ENCODE assay signal across 14 mouse cellular contexts in the genomic region with DNA sequence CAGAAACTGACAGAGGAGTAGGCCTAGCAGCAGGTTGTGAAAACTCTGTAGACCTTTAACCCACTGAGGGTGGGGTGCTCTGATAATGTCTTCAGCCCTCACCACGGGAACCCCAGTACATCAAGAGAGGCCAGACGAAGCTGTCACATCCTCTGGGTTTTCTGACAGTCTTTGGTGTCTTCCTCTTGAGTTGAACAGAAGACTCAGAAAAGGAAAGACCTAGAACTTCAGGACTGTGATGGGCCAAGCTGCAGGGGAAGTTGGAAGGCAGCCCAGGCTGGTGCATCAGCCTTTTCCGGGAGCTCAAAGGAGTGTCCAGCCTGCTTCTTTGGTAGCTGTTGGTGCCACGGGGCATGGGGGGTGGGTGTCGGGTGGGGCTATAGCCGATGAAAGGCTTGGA. TPM values are rescaled to one million over a fixed set of nuclear protein-coding genes. Genes with fewer than 3 reads are reported as not detected.
DNase-seq lines count a peak whose midpoint lies in the region; ATAC-seq and TF ChIP-seq lines count a peak whose summit lies in the region.
"Had no signal": no experiment of that assay in that cellular context is flagged by ENCODE, and none has a peak within 500 bp of the region (broad histone marks: within the 10 kb centered on the region; RNA-seq: fewer than 3 reads in every experiment).

No protein-coding gene starts in this region.

- H3K4me2 ChIP-seq in intestine, postnatal 0 days (replicated peaks; ENCODE audit: low read depth) = no peak overlapping the region
- no peak overlapping the region for H3K4me2 ChIP-seq in intestine, embryonic 15.5 days (replicated peaks)
- no peak overlapping the region for H3K4me2 ChIP-seq in midbrain, embryonic 13.5 days (replicated peaks)
- no peak overlapping the region for H3K4me2 ChIP-seq in midbrain, embryonic 14.5 days (ENCODE audit: low read length)
- H3K4me2 ChIP-seq: embryonic facial prominence, embryonic 13.5 days; forebrain, embryonic 12.5 days; liver, embryonic 12.5 days had no signal

- no peaks in the 10 kb centered on the region for H3K27me3 ChIP-seq in intestine, postnatal 0 days (replicated peaks; ENCODE audit: control insufficient read depth, insufficient read depth, low read length)
- no peaks in the 10 kb centered on the region for H3K27me3 ChIP-seq in intestine, embryonic 15.5 days (replicated peaks)
- H3K27me3 ChIP-seq in midbrain, embryonic 13.5 days = peaks cover 26% of the 10 kb centered on the region
- H3K27me3 ChIP-seq in midbrain, embryonic 14.5 days (ENCODE audit: control insufficient read depth, insufficient read depth, low read length) = peaks cover 20% of the 10 kb centered on the region; the same call in 1 of the 2 replicates

- no peaks in the 10 kb centered on the region for H3K9me3 ChIP-seq in intestine, postnatal 0 days (ENCODE audit: control insufficient read depth)
- H3K9me3 ChIP-seq in intestine, embryonic 15.5 days = no peaks in the 10 kb centered on the region
- no peaks in the 10 kb centered on the region for H3K9me3 ChIP-seq in midbrain, embryonic 13.5 days
- H3K9me3 ChIP-seq in midbrain, embryonic 14.5 days (ENCODE audit: control insufficient read depth, low read length) = no peaks in the 10 kb centered on the region
- H3K9me3 ChIP-seq: embryonic facial prominence, embryonic 13.5 days; forebrain, embryonic 12.5 days; heart, embryonic 10.5 days; liver, embryonic 12.5 days had no signal

- no peak overlapping the region for H3K9ac ChIP-seq in intestine, postnatal 0 days (ENCODE audit: low read depth, low read length)
- no peak overlapping the region for H3K9ac ChIP-seq in intestine, embryonic 15.5 days
- H3K9ac ChIP-seq in midbrain, embryonic 13.5 days (replicated peaks) = no peak overlapping the region
- no peak overlapping the region for H3K9ac ChIP-seq in midbrain, embryonic 14.5 days (replicated peaks; ENCODE audit: low read length)
- H3K9ac ChIP-seq: embryonic facial prominence, embryonic 13.5 days; forebrain, embryonic 12.5 days; liver, embryonic 12.5 days had no signal

- 0 out of 2 replicates have a peak, but pooled peaks cover 7% of the 10 kb centered on the region for H3K4me1 ChIP-seq in intestine, postnatal 0 days (replicated peaks; ENCODE audit: control insufficient read depth, insufficient read depth, low read length)
- peaks cover 15% of the 10 kb centered on the region for H3K4me1 ChIP-seq in intestine, embryonic 15.5 days (replicated peaks)
- peaks cover under 1% of the 10 kb centered on the region; the same call in 1 of the 2 replicates for H3K4me1 ChIP-seq in midbrain, embryonic 13.5 days (replicated peaks)
- no peaks in the 10 kb centered on the region for H3K4me1 ChIP-seq in midbrain, embryonic 14.5 days (ENCODE audit: control insufficient read depth, insufficient read depth, low read length)

- H3K4me3 ChIP-seq in intestine, postnatal 0 days (ENCODE audit: low read depth, low read length) = no peak overlapping the region
- no peak overlapping the region for H3K4me3 ChIP-seq in intestine, embryonic 15.5 days (replicated peaks)
- H3K4me3 ChIP-seq in midbrain, embryonic 13.5 days (replicated peaks) = no peak overlapping the region
- no peak overlapping the region for H3K4me3 ChIP-seq in midbrain, embryonic 14.5 days (replicated peaks; ENCODE audit: low read depth, low read length)
- H3K4me3 ChIP-seq: embryonic facial prominence, embryonic 13.5 days; forebrain, embryonic 12.5 days; heart, embryonic 10.5 days; liver, embryonic 12.5 days had no signal

- H3K36me3 ChIP-seq in intestine, postnatal 0 days (ENCODE audit: control insufficient read depth, insufficient read depth) = peaks cover 31% of the 10 kb centered on the region
- H3K36me3 ChIP-seq in intestine, embryonic 15.5 days = no peaks in the 10 kb centered on the region; the same call in 1 of the 2 replicates
- H3K36me3 ChIP-seq in midbrain, embryonic 13.5 days = no peaks in the 10 kb centered on the region
- H3K36me3 ChIP-seq in midbrain, embryonic 14.5 days (ENCODE audit: control insufficient read depth, insufficient read depth, low read length) = no peaks in the 10 kb centered on the region
- H3K36me3 ChIP-seq: embryonic facial prominence, embryonic 13.5 days; forebrain, embryonic 12.5 days had no signal

- H3K27ac ChIP-seq in intestine, postnatal 0 days (ENCODE audit: low read depth, low read length) = peak overlapping the region; percentile 51
- no peak overlapping the region for H3K27ac ChIP-seq in intestine, embryonic 15.5 days
- no peak overlapping the region for H3K27ac ChIP-seq in midbrain, embryonic 13.5 days
- H3K27ac ChIP-seq in midbrain, embryonic 14.5 days (replicated peaks; ENCODE audit: low read depth, low read length) = no peak overlapping the region
- H3K27ac ChIP-seq: embryonic facial prominence, embryonic 13.5 days; forebrain, embryonic 12.5 days; heart, embryonic 10.5 days; liver, embryonic 12.5 days had no signal

- WGBS in intestine, postnatal 0 days = 57% methylated on average over 6 of the region's 6 CpGs
- 81% methylated on average over 6 of the region's 6 CpGs for WGBS in intestine, embryonic 15.5 days
- WGBS in midbrain, embryonic 13.5 days = 86% methylated on average over 6 of the region's 6 CpGs
- 84% methylated on average over 6 of the region's 6 CpGs for WGBS in midbrain, embryonic 14.5 days

- TF ChIP-seq CTCF in intestine, postnatal 0 days (IDR thresholded peaks at IDR 0.05; ENCODE audit: low read depth) = no peak

- peak; percentile 72 for DNase-seq in CD4-positive, CD25-positive, alpha-beta regulatory T cell, adult 2 months (ENCODE audit: low read depth, low spot score)
- no peak for DNase-seq in testis, postnatal 10 days (ENCODE audit: low spot score)
- no peak for DNase-seq in midbrain, embryonic 14.5 days
- DNase-seq: kidney, adult 18-20 months; right cerebral cortex, postnatal 14 days had no signal

- no peak for ATAC-seq in intestine, postnatal 0 days
- ATAC-seq in intestine, embryonic 15.5 days = no peak
- ATAC-seq in activated CD4-positive, CD25-positive, alpha-beta regulatory T cell, adult 4 months = peak; percentile 22
- ATAC-seq in inflammation-experienced regulatory T-cells, adult 6 months = peak; percentile 44
- no peak for ATAC-seq in midbrain, embryonic 13.5 days
- no peak for ATAC-seq in midbrain, embryonic 14.5 days (ENCODE audit: low FRiP score, low TSS enrichment)
- ATAC-seq: liver, embryonic 12.5 days had no signal

RNA-seq across cellular contexts. Expression of gene Dusp5, which starts 6.5 kb away (rescaled TPM):
- polyA plus RNA-seq in intestine, postnatal 0 days (2015; fragmentation: Nextera tagmentation; extraction: Ambion mirVana) = 12.4 and 14.6 TPM in 2 replicates
- polyA plus RNA-seq in intestine, embryonic 15.5 days (2015; fragmentation: Nextera tagmentation; extraction: Ambion mirVana) = 8.7 and 9.0 TPM in 2 replicates
- polyA plus RNA-seq in activated CD4-positive, CD25-positive, alpha-beta regulatory T cell, adult 4 months (2017; shearing (Covaris generic)) = 10 to 100 TPM; 10.2 to 11.4 TPM
- 10 to 100 TPM in 1 of 3 experiments, 1 to 10 TPM in 2; 5.8 to 13.8 (median 6.4) TPM for polyA plus RNA-seq in inflammation-experienced regulatory T-cells, adult 6 months (2017; shearing (Covaris generic))
- 0.68 and 1.2 TPM in 2 replicates for polyA plus RNA-seq in midbrain, embryonic 13.5 days (2015; fragmentation: Nextera tagmentation; extraction: Ambion mirVana)
- 3.1 and 4.6 TPM in 2 replicates for polyA plus RNA-seq in midbrain, embryonic 14.5 days (2014; fragmentation: Nextera tagmentation; extraction: Ambion mirVana)

RNA-seq across cellular contexts. Expression of gene Nutf2-ps1, which starts 53.4 kb away (rescaled TPM):
- polyA plus RNA-seq in intestine, postnatal 0 days (2015; fragmentation: Nextera tagmentation; extraction: Ambion mirVana) = 105 and 125 TPM in 2 replicates
- polyA plus RNA-seq in intestine, embryonic 15.5 days (2015; fragmentation: Nextera tagmentation; extraction: Ambion mirVana) = 366 and 397 TPM in 2 replicates
- 100 to 1,000 TPM; 157 to 194 TPM for polyA plus RNA-seq in activated CD4-positive, CD25-positive, alpha-beta regulatory T cell, adult 4 months (2017; shearing (Covaris generic))
- polyA plus RNA-seq in inflammation-experienced regulatory T-cells, adult 6 months (2017; shearing (Covaris generic)) = 100 to 1,000 TPM; 144 to 258 (median 167) TPM
- polyA plus RNA-seq in midbrain, embryonic 13.5 days (2015; fragmentation: Nextera tagmentation; extraction: Ambion mirVana) = 316 and 335 TPM in 2 replicates
- 221 and 229 TPM in 2 replicates for polyA plus RNA-seq in midbrain, embryonic 14.5 days (2014; fragmentation: Nextera tagmentation; extraction: Ambion mirVana)

Comparison
In these comparisons a context has a peak if more than half of its experiments do, and no peak if none do; other contexts are left out.
1. ATAC-seq: peak in activated CD4-positive, CD25-positive, alpha-beta regulatory T cell, adult 4 months (single experiment) and inflammation-experienced regulatory T-cells, adult 6 months (single experiment); none in intestine, postnatal 0 days (single experiment), intestine, embryonic 15.5 days (single experiment), midbrain, embryonic 13.5 days (single experiment) and midbrain, embryonic 14.5 days (single experiment).